9 mouse cellular contexts compared by ENCODE assay signal in genomic region chr5:137009988-137010387, GRCm38 (mm10). TPM values are rescaled to one million over a fixed set of nuclear protein-coding genes. Genes with fewer than 3 reads are reported as not detected.
DNase-seq lines count a peak whose midpoint lies in the region; ATAC-seq lines count a peak whose summit lies in the region.
"Had no signal": no experiment of that assay in that cellular context is flagged by ENCODE, and none has a peak within 500 bp of the region (broad histone marks: within the 10 kb centered on the region; RNA-seq: fewer than 3 reads in every experiment).

No protein-coding gene starts in this region.

- no peak for ATAC-seq in neural tube, embryonic 15.5 days (ENCODE audit: low FRiP score)
- ATAC-seq in granulocyte monocyte progenitor cell, adult 5-6 weeks (replicated peaks; ENCODE audit: poor library complexity, severe bottlenecking), result peak; percentile 33; the same call in 1 of the 2 replicates
- no peak for ATAC-seq in erythroid progenitor cell, adult 5-6 weeks (replicated peaks; ENCODE audit: low FRiP score, poor library complexity, severe bottlenecking)

- H3K4me2 ChIP-seq in neural tube, embryonic 15.5 days, result no peak overlapping the region

- no peaks in the 10 kb centered on the region for H3K4me1 ChIP-seq in neural tube, embryonic 15.5 days

- peak; percentile 42 for DNase-seq in gastrocnemius, postnatal 14 days
- DNase-seq in gastrocnemius, adult 18-20 months (ENCODE audit: low spot score), result no peak
- DNase-seq in neural tube, embryonic 10.5 days (ENCODE audit: extremely low spot score, low spot score), result peak; percentile 61
- DNase-seq in NIH3T3 (ENCODE audit: low read depth), result peak; percentile 83
- DNase-seq in mesoderm, embryonic 11.5 days (ENCODE audit: low read depth, low spot score), result peak; percentile 56

- H3K27me3 ChIP-seq in neural tube, embryonic 15.5 days (replicated peaks), result no peaks in the 10 kb centered on the region

- no peaks in the 10 kb centered on the region for H3K36me3 ChIP-seq in neural tube, embryonic 15.5 days

- no peak overlapping the region for H3K4me3 ChIP-seq in neural tube, embryonic 15.5 days (replicated peaks)
- H3K4me3 ChIP-seq: myocyte had no signal

- H3K9me3 ChIP-seq in neural tube, embryonic 15.5 days (replicated peaks), result no peaks in the 10 kb centered on the region

- intact Hi-C loops in gastrocnemius, postnatal 14 days (cut with DNase I; ENCODE audit: low total_unique reads), result no loop called here

- 38% methylated on average over 3 of the region's 3 CpGs for WGBS in neural tube, embryonic 15.5 days

- H3K27ac ChIP-seq in neural tube, embryonic 15.5 days (replicated peaks), result no peak overlapping the region

- H3K9ac ChIP-seq in neural tube, embryonic 15.5 days (replicated peaks), result no peak overlapping the region

RNA-seq across cellular contexts. Expression of gene Vgf, which starts 16.2 kb away (rescaled TPM):
- not detected for total RNA-seq in gastrocnemius, postnatal 14 days (2021)
- not detected for total RNA-seq in gastrocnemius, adult 18-20 months (2021)
- 12.3 and 14.0 TPM in 2 replicates for polyA plus RNA-seq in neural tube, embryonic 15.5 days (2015; fragmentation: Nextera tagmentation; extraction: Ambion mirVana)
- not detected in 2 replicates for total RNA-seq in granulocyte monocyte progenitor cell, adult 5-6 weeks (2014; fragmentation: Nextera tagmentation)
- not detected in 2 replicates for total RNA-seq in granulocyte monocyte progenitor cell, adult 5-6 weeks (2017)
- total RNA-seq in erythroid progenitor cell, adult 5-6 weeks (2015; ENCODE audit: low replicate concordance), result not detected in 2 replicates
- not detected in 2 replicates for total RNA-seq in erythroid progenitor cell, adult 5-6 weeks (2017; ENCODE audit: low replicate concordance)

RNA-seq across cellular contexts. Expression of gene Znhit1, which starts 22.2 kb away (rescaled TPM):
- 10 to 100 TPM; 49.2 to 51.1 TPM for total RNA-seq in gastrocnemius, postnatal 14 days (2021)
- 10 to 100 TPM; 73.3 to 76.9 TPM for total RNA-seq in gastrocnemius, adult 18-20 months (2021)
- polyA plus RNA-seq in neural tube, embryonic 15.5 days (2015; fragmentation: Nextera tagmentation; extraction: Ambion mirVana), result 126 and 137 TPM in 2 replicates
- total RNA-seq in granulocyte monocyte progenitor cell, adult 5-6 weeks (2014; fragmentation: Nextera tagmentation), result 99.5 and 121 TPM in 2 replicates
- total RNA-seq in granulocyte monocyte progenitor cell, adult 5-6 weeks (2017), result 49.7 and 80.0 TPM in 2 replicates
- 40.7 and 52.3 TPM in 2 replicates for total RNA-seq in erythroid progenitor cell, adult 5-6 weeks (2015; ENCODE audit: low replicate concordance)
- total RNA-seq in erythroid progenitor cell, adult 5-6 weeks (2017; ENCODE audit: low replicate concordance), result 5.4 and 20.0 TPM in 2 replicates

RNA-seq across cellular contexts. Expression of gene Plod3, which starts 23.2 kb away (rescaled TPM):
- total RNA-seq in gastrocnemius, postnatal 14 days (2021), result 10 to 100 TPM; 21.8 to 24.3 TPM
- 10 to 100 TPM; 16.8 to 19.7 TPM for total RNA-seq in gastrocnemius, adult 18-20 months (2021)
- polyA plus RNA-seq in neural tube, embryonic 15.5 days (2015; fragmentation: Nextera tagmentation; extraction: Ambion mirVana), result 36.4 and 39.0 TPM in 2 replicates
- total RNA-seq in granulocyte monocyte progenitor cell, adult 5-6 weeks (2014; fragmentation: Nextera tagmentation), result 122 and 139 TPM in 2 replicates
- 158 and 177 TPM in 2 replicates for total RNA-seq in granulocyte monocyte progenitor cell, adult 5-6 weeks (2017)
- total RNA-seq in erythroid progenitor cell, adult 5-6 weeks (2015; ENCODE audit: low replicate concordance), result 9.7 and 10.1 TPM in 2 replicates
- 6.0 and 12.1 TPM in 2 replicates for total RNA-seq in erythroid progenitor cell, adult 5-6 weeks (2017; ENCODE audit: low replicate concordance)

RNA-seq across cellular contexts. Expression of gene Ap1s1, which starts 35.9 kb away (rescaled TPM):
- total RNA-seq in gastrocnemius, postnatal 14 days (2021), result 10 to 100 TPM; 24.3 to 26.0 TPM
- 10 to 100 TPM; 14.0 to 17.1 TPM for total RNA-seq in gastrocnemius, adult 18-20 months (2021)
- 209 and 222 TPM in 2 replicates for polyA plus RNA-seq in neural tube, embryonic 15.5 days (2015; fragmentation: Nextera tagmentation; extraction: Ambion mirVana)
- total RNA-seq in granulocyte monocyte progenitor cell, adult 5-6 weeks (2014; fragmentation: Nextera tagmentation), result 84.9 and 95.5 TPM in 2 replicates
- total RNA-seq in granulocyte monocyte progenitor cell, adult 5-6 weeks (2017), result 83.1 and 86.9 TPM in 2 replicates
- 6.5 and 8.4 TPM in 2 replicates for total RNA-seq in erythroid progenitor cell, adult 5-6 weeks (2015; ENCODE audit: low replicate concordance)
- total RNA-seq in erythroid progenitor cell, adult 5-6 weeks (2017; ENCODE audit: low replicate concordance), result 18.7 and 26.5 TPM in 2 replicates

RNA-seq across cellular contexts. Expression of gene Cldn15, which starts 43.6 kb away (rescaled TPM):
- 1 to 10 TPM; 2.0 to 2.1 TPM for total RNA-seq in gastrocnemius, postnatal 14 days (2021)
- total RNA-seq in gastrocnemius, adult 18-20 months (2021), result 1 to 10 TPM; 1.6 TPM
- 0.67 and 1.0 TPM in 2 replicates for polyA plus RNA-seq in neural tube, embryonic 15.5 days (2015; fragmentation: Nextera tagmentation; extraction: Ambion mirVana)
- 63.2 and 84.0 TPM in 2 replicates for total RNA-seq in granulocyte monocyte progenitor cell, adult 5-6 weeks (2014; fragmentation: Nextera tagmentation)
- 57.8 and 64.5 TPM in 2 replicates for total RNA-seq in granulocyte monocyte progenitor cell, adult 5-6 weeks (2017)
- 8.3 and 13.0 TPM in 2 replicates for total RNA-seq in erythroid progenitor cell, adult 5-6 weeks (2015; ENCODE audit: low replicate concordance)
- total RNA-seq in erythroid progenitor cell, adult 5-6 weeks (2017; ENCODE audit: low replicate concordance), result 4.2 and 4.5 TPM in 2 replicates

Comparison
In these comparisons a context has a peak if more than half of its experiments do, and no peak if none do; other contexts are left out.
1. RNA of gene Plod3, which starts 23.2 kb away (total RNA-seq): 122 to 177 TPM in granulocyte monocyte progenitor cell, adult 5-6 weeks; 21.8 to 24.3 TPM in gastrocnemius, postnatal 14 days, 16.8 to 19.7 TPM in gastrocnemius, adult 18-20 months and 6.0 to 12.1 TPM in erythroid progenitor cell, adult 5-6 weeks; every median in the first group is over 4 times any median in the second.